Mouse (Mus musculus) naive thymus-derived CD4-positive, alpha-beta T cell, adult 5 months (primary cell): Measurements from ENCODE around the gene Serpinb2. TPM values are rescaled to one million over a fixed set of nuclear protein-coding genes. Genes with fewer than 3 reads are reported as not detected.

Source experiments
- polyA plus RNA-seq: library from polyadenylated mRNA; unstranded; fragments of 100-300 nt; shearing (Covaris generic); gene quantifications from one replicate; pipeline ENCODE4 v1.2.1, GENCODE M21; 2017

Serpinb2 gene
- not detected for polyA plus RNA-seq

DNA sequence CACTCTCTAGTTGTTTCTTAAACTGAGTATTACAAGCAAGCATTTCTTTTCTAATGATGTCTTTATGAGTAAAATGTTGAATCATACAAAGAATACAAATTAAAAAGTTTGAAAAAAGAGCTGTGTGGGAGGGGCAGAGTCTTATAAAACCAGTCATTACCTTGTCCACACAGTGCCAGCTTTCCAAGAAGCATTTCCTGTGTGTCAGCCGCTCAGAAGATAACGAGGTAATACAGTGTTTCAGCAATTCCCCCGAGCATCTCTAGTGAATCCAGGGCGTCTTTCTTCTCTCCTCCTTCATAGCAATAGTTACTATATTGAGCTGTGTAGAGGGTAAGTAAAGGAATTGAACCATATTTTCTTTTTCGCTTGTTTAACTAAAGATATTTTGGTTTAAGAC lies at the start of gene Serpinb2:
TSS of gene Serpinb2 (plus strand) at position 172 of the 400 bp plus-strand sequence.

Other genes with a start within 250 kb of the Serpinb2 start
- not detected for gene Serpinb3b, start 233.1 kb upstream of the Serpinb2 start, polyA plus RNA-seq
- not detected for gene Serpinb3c, start 233.1 kb upstream of the Serpinb2 start, polyA plus RNA-seq
- gene Serpinb11, start 150.2 kb upstream of the Serpinb2 start, polyA plus RNA-seq, result not detected
- not detected for gene Serpinb7, start 111.8 kb upstream of the Serpinb2 start, polyA plus RNA-seq
- gene Serpinb8, start 78.6 kb downstream of the Serpinb2 start, polyA plus RNA-seq, result not detected